Mouse (Mus musculus): ENCODE measurements around the gene Prss46. TPM values are rescaled to one million over a fixed set of nuclear protein-coding genes. Genes with fewer than 3 reads are reported as not detected.

The Prss46 gene
- polyA plus RNA-seq, 1 experiment from 2014 or later = not detected

Other genes with a start within 250 kb of the Prss46 start
- gene Nradd, start 220.1 kb upstream of the Prss46 start, polyA plus RNA-seq (2015; fragmentation: Nextera tagmentation; extraction: Ambion mirVana) = 30.1 and 35.4 TPM in 2 replicates
- 5.5 and 6.4 TPM in 2 replicates for gene Nbeal2, start 190.3 kb upstream of the Prss46 start, polyA plus RNA-seq (2015; fragmentation: Nextera tagmentation; extraction: Ambion mirVana)
- 110 and 115 TPM in 2 replicates for gene Ccdc12, start 188.0 kb upstream of the Prss46 start, polyA plus RNA-seq (2015; fragmentation: Nextera tagmentation; extraction: Ambion mirVana)
- 0.56 and 2.0 TPM in 2 replicates for gene Myl3, start 102.6 kb upstream of the Prss46 start, polyA plus RNA-seq (2015; fragmentation: Nextera tagmentation; extraction: Ambion mirVana)
- 8.7 and 9.2 TPM in 2 replicates for gene Pth1r, start 97.4 kb upstream of the Prss46 start, polyA plus RNA-seq (2015; fragmentation: Nextera tagmentation; extraction: Ambion mirVana)
- not detected in 2 replicates for gene Prss42, start 46.3 kb upstream of the Prss46 start, polyA plus RNA-seq (2015; fragmentation: Nextera tagmentation; extraction: Ambion mirVana)
- not detected in 2 replicates for gene Prss44, start 30.5 kb upstream of the Prss46 start, polyA plus RNA-seq (2015; fragmentation: Nextera tagmentation; extraction: Ambion mirVana)
- not detected in 2 replicates for gene Prss43, start 17.8 kb upstream of the Prss46 start, polyA plus RNA-seq (2015; fragmentation: Nextera tagmentation; extraction: Ambion mirVana)
- gene Prss45, start 9.9 kb upstream of the Prss46 start, polyA plus RNA-seq (2015; fragmentation: Nextera tagmentation; extraction: Ambion mirVana) = not detected in 2 replicates
- gene Prss50, start 13.5 kb downstream of the Prss46 start, polyA plus RNA-seq (2015; fragmentation: Nextera tagmentation; extraction: Ambion mirVana) = 0.20 TPM in 1 of 2 replicates, not detected in the other
- 1.2 and 2.0 TPM in 2 replicates for gene Als2cl, start 35.4 kb downstream of the Prss46 start, polyA plus RNA-seq (2015; fragmentation: Nextera tagmentation; extraction: Ambion mirVana)
- 2.7 and 3.1 TPM in 2 replicates for gene Tmie, start 35.6 kb downstream of the Prss46 start, polyA plus RNA-seq (2015; fragmentation: Nextera tagmentation; extraction: Ambion mirVana)
- gene Fam240a, start 72.4 kb downstream of the Prss46 start, polyA plus RNA-seq (2015; fragmentation: Nextera tagmentation; extraction: Ambion mirVana) = not detected in 2 replicates
- gene Tdgf1, start 101.7 kb downstream of the Prss46 start, polyA plus RNA-seq (2015; fragmentation: Nextera tagmentation; extraction: Ambion mirVana) = not detected in 2 replicates
- 0.42 and 1.0 TPM in 2 replicates for gene Lrrc2, start 107.0 kb downstream of the Prss46 start, polyA plus RNA-seq (2015; fragmentation: Nextera tagmentation; extraction: Ambion mirVana)
- not detected in 2 replicates for gene Rtp3, start 146.1 kb downstream of the Prss46 start, polyA plus RNA-seq (2015; fragmentation: Nextera tagmentation; extraction: Ambion mirVana)
- 1.4 and 1.9 TPM in 2 replicates for gene Ltf, start 174.8 kb downstream of the Prss46 start, polyA plus RNA-seq (2015; fragmentation: Nextera tagmentation; extraction: Ambion mirVana)
- 1.1 and 1.2 TPM in 2 replicates for gene Ccrl2, start 213.0 kb downstream of the Prss46 start, polyA plus RNA-seq (2015; fragmentation: Nextera tagmentation; extraction: Ambion mirVana)